Mouse (Mus musculus) thymus, adult 2 months (tissue): ENCODE results near the gene Tacc3. TPM values are rescaled to one million over a fixed set of nuclear protein-coding genes. Genes with fewer than 3 reads are reported as not detected.

ENCODE experiments used
- DNase-seq: peaks from one replicate; pipeline ENCODE4 v3.0.0; 2021
- H3K27ac ChIP-seq: fragments of 200-500 bp; 2 replicates; pipeline ENCODE4 v1.5.1; 2012; ENCODE audit warnings: low read length, control low read depth; ENCODE audit not compliant: control insufficient read depth, insufficient read depth
- H3K27me3 ChIP-seq: fragments of 200-500 bp; 2 replicates; pipeline ENCODE4 v1.6.1; 2012; ENCODE audit warnings: mild to moderate bottlenecking, low read length, moderate library complexity, mixed read lengths; ENCODE audit not compliant: control insufficient read depth, insufficient read depth
- H3K36me3 ChIP-seq: fragments of 200-500 bp; 2 replicates; pipeline ENCODE4 v1.6.1; 2012; ENCODE audit warnings: mild to moderate bottlenecking, low read length, moderate library complexity; ENCODE audit not compliant: control insufficient read depth, insufficient read depth
- H3K4me1 ChIP-seq: fragments of 200-500 bp; replicated peaks from 2 replicates; pipeline ENCODE4 v1.6.1; 2012; ENCODE audit warnings: low read length; ENCODE audit not compliant: control insufficient read depth, insufficient read depth
- H3K4me3 ChIP-seq: fragments of 200-500 bp; 2 replicates; pipeline ENCODE4 v1.5.1; 2012; ENCODE audit warnings: mild to moderate bottlenecking, low read length, control low read depth, moderate library complexity; ENCODE audit not compliant: control insufficient read depth, insufficient read depth
- CTCF ChIP-seq: fragments of 200-500 bp; IDR thresholded peaks from 2 replicates; pipeline ENCODE4 v1.5.1; 2012; ENCODE audit warnings: mild to moderate bottlenecking, control low read depth, low read length, moderate library complexity, borderline replicate concordance; ENCODE audit not compliant: control insufficient read depth, poor library complexity, insufficient read depth; ENCODE audit errors: extremely low read depth
- POLR2A ChIP-seq: fragments of 200-500 bp; IDR thresholded peaks from 2 replicates; pipeline ENCODE4 v1.6.1; 2012; ENCODE audit warnings: mild to moderate bottlenecking, low read length, control low read depth, moderate library complexity; ENCODE audit not compliant: control insufficient read depth, poor library complexity, insufficient read depth; ENCODE audit errors: extremely low read depth
- WGBS: fragments of 180-500 bp; shearing (Covaris S2); methylation state at CpG from one replicate; pipeline ENCODE4 v1.1.7; 2018; 5-methylcytosine and 5-hydroxymethylcytosine counted together
- polyA plus RNA-seq: library from polyadenylated mRNA; depleted of rRNA; stranded (reverse); fragments of >200 nt; gene quantifications from 2 replicates; pipeline ENCODE4 v1.2.3, GENCODE M21; 2012; rRNA removed

Gene Tacc3
- polyA plus RNA-seq, 1 experiment, result 57.3 TPM

- H3K27me3 ChIP-seq, result peaks cover 26% of the 10 kb centered on the region; the same call in 1 of the 2 replicates
- no peak overlapping the region for H3K4me3 ChIP-seq
- WGBS, result 95% methylated on average over 7 of the region's 7 CpGs
- no peaks in the 10 kb centered on the region for H3K36me3 ChIP-seq
- TF ChIP-seq CTCF (no peak), POLR2A (no peak)
- H3K4me1 ChIP-seq, result peaks cover 18% of the 10 kb centered on the region
- no peak overlapping the region for H3K27ac ChIP-seq
- no peak for DNase-seq
Observed at GRCm38 (mm10) chr5:33726081-33726647, 68.2 kb downstream of the Tacc3 start.

DNA sequence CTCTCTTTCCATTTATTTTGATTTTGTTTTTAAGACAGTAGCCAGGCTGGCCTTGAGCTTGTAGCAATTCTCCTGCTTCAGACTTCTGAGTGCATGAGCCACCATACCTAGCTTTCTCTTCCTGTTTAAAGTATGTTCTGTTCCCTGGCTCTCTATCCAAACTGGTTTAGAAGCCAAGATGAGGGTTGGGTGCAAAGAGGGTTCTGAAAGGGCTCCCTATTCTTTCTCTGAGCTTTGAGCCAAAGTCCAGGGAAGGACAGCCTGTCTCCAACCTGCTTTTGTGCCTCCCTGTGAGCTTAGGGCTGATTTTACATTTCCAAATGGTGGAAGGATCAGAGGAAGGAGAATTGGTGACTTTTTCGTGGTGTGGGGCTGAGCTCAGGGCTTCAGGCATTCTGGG is 69.0 kb downstream of the Tacc3 start:
- TF ChIP-seq CTCF, result no peak
- TF ChIP-seq POLR2A, result no peak
- 77% methylated on average over 1 of the region's 1 CpGs for WGBS
- no peak for DNase-seq
- Histone ChIP-seq H3K4me1 (peaks cover 15% of the 10 kb centered on the region), H3K27ac (no peak overlapping the region), H3K4me3 (no peak overlapping the region), H3K27me3 (peaks cover 23% of the 10 kb centered on the region; the same call in 1 of the 2 replicates), H3K36me3 (no peaks in the 10 kb centered on the region)

Other genes with a start within 250 kb of the Tacc3 start
- 0.10 TPM in 1 of 2 replicates, not detected in the other for gene Nkx1-1, start 224.2 kb upstream of the Tacc3 start, polyA plus RNA-seq
- gene Fam53a, start 28.5 kb upstream of the Tacc3 start, polyA plus RNA-seq, result 89.5 and 125 TPM in 2 replicates
- gene Gm9903, start 28.2 kb upstream of the Tacc3 start, polyA plus RNA-seq, result 0.56 and 0.82 TPM in 2 replicates
- 87.4 and 132 TPM in 2 replicates for gene Slbp, start 5.6 kb upstream of the Tacc3 start, polyA plus RNA-seq
- 71.6 and 78.0 TPM in 2 replicates for gene Tmem129, start 288 bp downstream of the Tacc3 start, polyA plus RNA-seq
- 4.8 and 6.3 TPM in 2 replicates for gene Fgfr3, start 63.5 kb downstream of the Tacc3 start, polyA plus RNA-seq
- gene Letm1, start 124.7 kb downstream of the Tacc3 start, polyA plus RNA-seq, result 69.5 and 82.9 TPM in 2 replicates
- gene Nsd2, start 162.6 kb downstream of the Tacc3 start, polyA plus RNA-seq, result 53.3 and 64.8 TPM in 2 replicates